Mouse (Mus musculus) skeletal muscle tissue, postnatal 0 days (tissue): Measurements from ENCODE around the gene Mfsd2a. TPM values are rescaled to one million over a fixed set of nuclear protein-coding genes. Genes with fewer than 3 reads are reported as not detected.

ENCODE experiments used
- polyA plus RNA-seq: library from polyadenylated mRNA; unstranded; fragments of >200 nt; fragmentation: Nextera tagmentation; extraction: Ambion mirVana; gene quantifications from 2 replicates; pipeline ENCODE4 v1.2.1, GENCODE M21; 2015

Mfsd2a gene
- polyA plus RNA-seq: 0.32 and 1.0 TPM in 2 replicates

GRCm38 (mm10) chr4:122961100-122961567 is at the start of gene Mfsd2a:
TSS of gene Mfsd2a (minus strand) at chr4:122961188.

GRCm38 (mm10) chr4:122995404-122996220 is 34.6 kb upstream of the Mfsd2a start, which contains the start of gene Mycl:
TSS of gene Mycl (plus strand) at chr4:122995652.

Other genes with a start within 250 kb of the Mfsd2a start
- gene Ppt1, start 124.9 kb downstream of the Mfsd2a start, polyA plus RNA-seq: 29.1 and 31.3 TPM in 2 replicates
- 21.5 and 27.4 TPM in 2 replicates for gene Cap1, start 75.1 kb downstream of the Mfsd2a start, polyA plus RNA-seq
- gene Mycl, start 34.5 kb upstream of the Mfsd2a start, polyA plus RNA-seq: 4.6 and 5.8 TPM in 2 replicates
- 12.5 and 12.8 TPM in 2 replicates for gene Trit1, start 55.4 kb upstream of the Mfsd2a start, polyA plus RNA-seq
- 0.17 TPM in 1 of 2 replicates, not detected in the other for gene Bmp8b, start 144.0 kb upstream of the Mfsd2a start, polyA plus RNA-seq
- gene Oxct2b, start 155.1 kb upstream of the Mfsd2a start, polyA plus RNA-seq: not detected in 2 replicates
- 32.2 and 38.3 TPM in 2 replicates for gene Ppie, start 178.8 kb upstream of the Mfsd2a start, polyA plus RNA-seq
- gene Hpcal4, start 222.0 kb upstream of the Mfsd2a start, polyA plus RNA-seq: 0.17 and 0.23 TPM in 2 replicates
- gene Nt5c1a, start 240.3 kb upstream of the Mfsd2a start, polyA plus RNA-seq: 0.41 and 0.59 TPM in 2 replicates